Mouse (Mus musculus): ENCODE data around the gene Galk2. TPM values are rescaled to one million over a fixed set of nuclear protein-coding genes. Genes with fewer than 3 reads are reported as not detected.
A peak's percentile ranks its signal among the peaks of the same experiment; 100 is the strongest.

Galk2 gene
- total and polyA plus RNA-seq, 2 experiments from 2014 or later = 28.7 to 32.0 TPM

- WGBS = 93% methylated on average over 3 of the region's 3 CpGs
- Histone ChIP-seq H3K27me3 (ENCODE audit: insufficient read depth, low read length) (no peaks in the 10 kb centered on the region), H3K4me1 (ENCODE audit: insufficient read depth, low read length) (no peaks in the 10 kb centered on the region), H3K27ac (ENCODE audit: low read depth, low read length) (no peak overlapping the region), H3K9me3 (ENCODE audit: low read length) (no peaks in the 10 kb centered on the region), H3K4me2 (ENCODE audit: low read depth, low read length, poor library complexity, severe bottlenecking) (no peak overlapping the region), H3K9ac (replicated peaks; ENCODE audit: low read length, poor library complexity, severe bottlenecking) (no peak overlapping the region), H3K4me3 (ENCODE audit: low read depth, low read length) (no peak overlapping the region), H3K36me3 (ENCODE audit: insufficient read depth, low read length) (peaks cover 15% of the 10 kb centered on the region; the same call in 1 of the 2 replicates)
- ATAC-seq (ENCODE audit: low FRiP score) (no peak), DNase-seq (ENCODE audit: low spot score) (no peak)
- TF ChIP-seq CTCF (IDR thresholded peaks at IDR 0.05) = no peak
These were observed 70.5 kb downstream of the Galk2 start for GRCm38 (mm10) chr2:125929396-125929795.

GRCm38 (mm10) chr2:125929872-125930271 is 71.0 kb downstream of the Galk2 start:
- Histone ChIP-seq H3K36me3 (ENCODE audit: insufficient read depth, low read length) (peaks cover 15% of the 10 kb centered on the region; the same call in 1 of the 2 replicates), H3K4me3 (ENCODE audit: low read depth, low read length) (no peak overlapping the region), H3K9ac (replicated peaks; ENCODE audit: low read length, poor library complexity, severe bottlenecking) (no peak overlapping the region), H3K4me2 (ENCODE audit: low read depth, low read length, poor library complexity, severe bottlenecking) (no peak overlapping the region), H3K4me1 (ENCODE audit: insufficient read depth, low read length) (no peaks in the 10 kb centered on the region), H3K9me3 (ENCODE audit: low read length) (no peaks in the 10 kb centered on the region), H3K27ac (ENCODE audit: low read depth, low read length) (no peak overlapping the region), H3K27me3 (ENCODE audit: insufficient read depth, low read length) (no peaks in the 10 kb centered on the region)
- WGBS = 90% methylated on average over 2 of the region's 2 CpGs
- DNase-seq (ENCODE audit: low spot score) (no peak), ATAC-seq (ENCODE audit: low FRiP score) (no peak)
- no peak for TF ChIP-seq CTCF (IDR thresholded peaks at IDR 0.05)

GRCm38 (mm10) chr2:125931193-125931592 is 72.3 kb downstream of the Galk2 start:
- Histone ChIP-seq H3K27me3 (ENCODE audit: insufficient read depth, low read length) (no peaks in the 10 kb centered on the region), H3K36me3 (ENCODE audit: insufficient read depth, low read length) (peaks cover 15% of the 10 kb centered on the region; the same call in 1 of the 2 replicates), H3K9ac (replicated peaks; ENCODE audit: low read length, poor library complexity, severe bottlenecking) (no peak overlapping the region), H3K27ac (ENCODE audit: low read depth, low read length) (no peak overlapping the region), H3K4me2 (ENCODE audit: low read depth, low read length, poor library complexity, severe bottlenecking) (no peak overlapping the region), H3K4me1 (ENCODE audit: insufficient read depth, low read length) (no peaks in the 10 kb centered on the region), H3K4me3 (ENCODE audit: low read depth, low read length) (no peak overlapping the region), H3K9me3 (ENCODE audit: low read length) (no peaks in the 10 kb centered on the region)
- TF ChIP-seq CTCF (IDR thresholded peaks at IDR 0.05) = no peak
- DNase-seq (ENCODE audit: low spot score) (no peak), ATAC-seq (ENCODE audit: low FRiP score) (no peak)
- WGBS = 52% methylated on average over 5 of the region's 5 CpGs

GRCm38 (mm10) chr2:125932734-125933133 is 73.8 kb downstream of the Galk2 start:
- Histone ChIP-seq H3K9me3 (ENCODE audit: low read length) (no peaks in the 10 kb centered on the region), H3K36me3 (ENCODE audit: insufficient read depth, low read length) (peaks cover 15% of the 10 kb centered on the region; the same call in 1 of the 2 replicates), H3K27ac (ENCODE audit: low read depth, low read length) (no peak overlapping the region), H3K4me3 (ENCODE audit: low read depth, low read length) (no peak overlapping the region), H3K27me3 (ENCODE audit: insufficient read depth, low read length) (no peaks in the 10 kb centered on the region), H3K9ac (replicated peaks; ENCODE audit: low read length, poor library complexity, severe bottlenecking) (no peak overlapping the region), H3K4me2 (ENCODE audit: low read depth, low read length, poor library complexity, severe bottlenecking) (no peak overlapping the region), H3K4me1 (ENCODE audit: insufficient read depth, low read length) (no peaks in the 10 kb centered on the region)
- no peak for ATAC-seq (ENCODE audit: low FRiP score)
- DNase-seq (ENCODE audit: low spot score) = no peak
- no peak for TF ChIP-seq CTCF (IDR thresholded peaks at IDR 0.05)

GRCm38 (mm10) chr2:125933977-125934376 is 75.1 kb downstream of the Galk2 start:
- H3K9me3 ChIP-seq (ENCODE audit: low read length) = no peaks in the 10 kb centered on the region
- WGBS = 70% methylated on average over 3 of the region's 3 CpGs
- H3K4me1 ChIP-seq (ENCODE audit: insufficient read depth, low read length) = no peaks in the 10 kb centered on the region
- H3K4me2 ChIP-seq (ENCODE audit: low read depth, low read length, poor library complexity, severe bottlenecking) = no peak overlapping the region
- H3K27me3 ChIP-seq (ENCODE audit: insufficient read depth, low read length) = no peaks in the 10 kb centered on the region
- ATAC-seq (ENCODE audit: low FRiP score) (no peak), DNase-seq (ENCODE audit: low spot score) (no peak)
- no peak overlapping the region for H3K9ac ChIP-seq (replicated peaks; ENCODE audit: low read length, poor library complexity, severe bottlenecking)
- TF ChIP-seq CTCF (IDR thresholded peaks at IDR 0.05) = no peak
- no peak overlapping the region for H3K27ac ChIP-seq (ENCODE audit: low read depth, low read length)
- peaks cover 15% of the 10 kb centered on the region; the same call in 1 of the 2 replicates for H3K36me3 ChIP-seq (ENCODE audit: insufficient read depth, low read length)
- no peak overlapping the region for H3K4me3 ChIP-seq (ENCODE audit: low read depth, low read length)

- 51% methylated on average over 5 of the region's 5 CpGs for WGBS
- DNase-seq (ENCODE audit: low spot score) (no peak), ATAC-seq (ENCODE audit: low FRiP score) (no peak)
- Histone ChIP-seq H3K4me2 (ENCODE audit: low read depth, low read length, poor library complexity, severe bottlenecking) (no peak overlapping the region), H3K9me3 (ENCODE audit: low read length) (no peaks in the 10 kb centered on the region), H3K36me3 (ENCODE audit: insufficient read depth, low read length) (peaks cover 15% of the 10 kb centered on the region; the same call in 1 of the 2 replicates), H3K27me3 (ENCODE audit: insufficient read depth, low read length) (no peaks in the 10 kb centered on the region), H3K4me3 (ENCODE audit: low read depth, low read length) (no peak overlapping the region), H3K9ac (replicated peaks; ENCODE audit: low read length, poor library complexity, severe bottlenecking) (no peak overlapping the region), H3K4me1 (ENCODE audit: insufficient read depth, low read length) (no peaks in the 10 kb centered on the region), H3K27ac (ENCODE audit: low read depth, low read length) (no peak overlapping the region)
- TF ChIP-seq CTCF (IDR thresholded peaks at IDR 0.05) = peak; percentile 24
These were observed 77.5 kb downstream of the Galk2 start for GRCm38 (mm10) chr2:125936396-125936795.

Data from midbrain, postnatal 0 days (tissue).